Mouse (Mus musculus): ENCODE measurements around the gene Dcbld2.

- TF ChIP-seq POLR2A (IDR thresholded peaks at IDR 0.05; ENCODE audit: extremely low read depth, insufficient read depth, low read length) = no peak
- no peak for TF ChIP-seq CTCF (IDR thresholded peaks at IDR 0.05; ENCODE audit: low read depth, low read length)
Observed at GRCm38 (mm10) chr16:58470841-58471240, 62.6 kb downstream of the Dcbld2 start.

All from liver, adult 2 months (tissue).